Mouse (Mus musculus) myocyte (in vitro differentiated cells): ENCODE results near the gene Sult6b2. TPM values are rescaled to one million over a fixed set of nuclear protein-coding genes. Genes with fewer than 3 reads are reported as not detected.
A peak's percentile ranks its signal among the peaks of the same experiment; 100 is the strongest.

Source experiments
- H3K27me3 ChIP-seq: one replicate; pipeline ENCODE4 v1.6.1; 2011; ENCODE audit not compliant: control insufficient read depth, insufficient read depth, insufficient read length
- H3K36me3 ChIP-seq: one replicate; pipeline ENCODE4 v1.6.1; 2011; ENCODE audit not compliant: control insufficient read depth, insufficient read depth
- H3K4me2 ChIP-seq: one replicate; pipeline ENCODE4 v1.6.1; 2011; ENCODE audit warnings: low read depth, control low read depth
- H3K4me3 ChIP-seq: one replicate; pipeline ENCODE4 v1.5.1; 2011; ENCODE audit warnings: mild to moderate bottlenecking, control low read depth, moderate library complexity
- H3K79me2 ChIP-seq: one replicate; pipeline ENCODE4 v1.6.1; 2011; ENCODE audit not compliant: control insufficient read depth, insufficient read depth
- H3ac ChIP-seq: one replicate; pipeline ENCODE4 v1.6.1; 2011; ENCODE audit not compliant: control insufficient read depth, insufficient read length
- CEBPB ChIP-seq: IDR thresholded peaks from 2 replicates; pipeline ENCODE4 v1.6.1; 2011; ENCODE audit warnings: mild to moderate bottlenecking, moderate library complexity; ENCODE audit not compliant: poor library complexity, insufficient read depth, severe bottlenecking
- E2F4 ChIP-seq: IDR thresholded peaks from one replicate; pipeline ENCODE4 v1.6.1; 2011; ENCODE audit warnings: mild to moderate bottlenecking, control low read depth, moderate library complexity; ENCODE audit not compliant: insufficient read depth
- MAX ChIP-seq: IDR thresholded peaks from one replicate; pipeline ENCODE4 v1.6.1; 2011; ENCODE audit warnings: low read depth, mild to moderate bottlenecking, control low read depth
- MYOD1 ChIP-seq, 3 experiments: IDR thresholded peaks; one replicate each; pipeline ENCODE4 v1.6.1; 2011; ENCODE audit warnings: control low read depth in 2 of 3, low read depth in 2 of 3, mild to moderate bottlenecking in 2 of 3, moderate library complexity in 1 of 3; ENCODE audit not compliant: insufficient read length in 2 of 3, control insufficient read depth in 1 of 3
- MYOG ChIP-seq, 3 experiments: IDR thresholded peaks; one replicate each; pipeline ENCODE4 v1.6.1; 2011; ENCODE audit warnings: control low read depth in 2 of 3, low read depth in 2 of 3, mild to moderate bottlenecking in 2 of 3; ENCODE audit not compliant: insufficient read length in 2 of 3, control insufficient read depth in 1 of 3, insufficient read depth in 1 of 3
- POLR2A ChIP-seq: IDR thresholded peaks from one replicate; pipeline ENCODE4 v1.6.1; 2011; ENCODE audit warnings: low read depth, mild to moderate bottlenecking, control low read depth, moderate library complexity; ENCODE audit not compliant: insufficient read length
- POLR2AphosphoS2 ChIP-seq: IDR thresholded peaks from one replicate; pipeline ENCODE4 v1.6.1; 2011; ENCODE audit warnings: low read depth, control low read depth; ENCODE audit not compliant: insufficient read length
- REST ChIP-seq: IDR thresholded peaks from one replicate; pipeline ENCODE4 v1.6.1; 2011; ENCODE audit warnings: mild to moderate bottlenecking, control low read depth, moderate library complexity; ENCODE audit not compliant: insufficient read depth, insufficient read length
- SRF ChIP-seq: IDR thresholded peaks from one replicate; pipeline ENCODE4 v1.6.1; 2011; ENCODE audit warnings: low read depth; ENCODE audit not compliant: control insufficient read depth, insufficient read length
- TCF12 ChIP-seq: IDR thresholded peaks from one replicate; pipeline ENCODE4 v1.6.1; 2011; ENCODE audit warnings: mild to moderate bottlenecking, control low read depth; ENCODE audit not compliant: poor library complexity, insufficient read depth, severe bottlenecking
- TCF3 ChIP-seq: IDR thresholded peaks from one replicate; pipeline ENCODE4 v1.6.1; 2011; ENCODE audit warnings: low read depth, control low read depth; ENCODE audit not compliant: insufficient read length
- USF1 ChIP-seq: IDR thresholded peaks from one replicate; pipeline ENCODE4 v1.6.1; 2011; ENCODE audit warnings: low read depth, mild to moderate bottlenecking, control low read depth, moderate library complexity
- polyA plus RNA-seq: library from polyadenylated mRNA; unstranded; fragments of >200 nt; fragmentation: generic; extraction: Trizol; gene quantifications from one replicate; pipeline ENCODE4 v1.2.1, GENCODE M21; 2012; ENCODE audit warnings: missing spikeins

The Sult6b2 gene
- polyA plus RNA-seq, 1 experiment = not detected

- H3K4me3 ChIP-seq = peak overlapping the region; percentile 29
- H3K27me3 ChIP-seq = peaks cover 5% of the 10 kb centered on the region
Measured at GRCm38 (mm10) chr6:142757334-142757965, 46.9 kb downstream of the Sult6b2 start.

GRCm38 (mm10) chr6:142756507-142757333, 47.6 kb downstream of the Sult6b2 start, which contains the start of gene Cmas:
TSS of gene Cmas (plus strand) at chr6:142756686.
- no peak for TF ChIP-seq REST
- TF ChIP-seq POLR2A = peak; percentile 68
- TF ChIP-seq E2F4 = no peak
- TF ChIP-seq MYOD1 (IDR thresholded peaks at IDR 0.05; ENCODE audit: control insufficient read depth in 1 of 3, insufficient read length in 2 of 3, low read depth in 2 of 3) = peak in 2 of 3 experiments; percentile 25 to 72
- TF ChIP-seq TCF3 = no peak
- TF ChIP-seq POLR2AphosphoS2 = peak; percentile 54
- no peak for TF ChIP-seq TCF12
- TF ChIP-seq USF1 = no peak
- no peak for TF ChIP-seq MAX
- TF ChIP-seq MYOG (IDR thresholded peaks at IDR 0.05; ENCODE audit: control insufficient read depth in 1 of 3, insufficient read depth in 1 of 3, insufficient read length in 2 of 3, low read depth in 2 of 3) = peak in 2 of 3 experiments; percentile 76 to 80
- TF ChIP-seq SRF = no peak
- TF ChIP-seq CEBPB = no peak
- Histone ChIP-seq H3ac (peak within 1 kb of the TSS; percentile 73), H3K4me3 (peak within 1 kb of the TSS; percentile 29), H3K4me2 (peak within 1 kb of the TSS; percentile 81), H3K36me3 (no peaks in the 10 kb centered on the region), H3K79me2 (peaks cover 5% of the 10 kb centered on the region), H3K27me3 (peaks cover 5% of the 10 kb centered on the region)

More at GRCm38 (mm10) chr6:142757334-142757965, 46.9 kb downstream of the Sult6b2 start:
- Histone ChIP-seq H3K79me2 (peaks cover 5% of the 10 kb centered on the region), H3K36me3 (no peaks in the 10 kb centered on the region), H3K4me2 (peak overlapping the region; percentile 81), H3ac (peak overlapping the region; percentile 73)
- TF ChIP-seq SRF (no peak), POLR2A (no peak), TCF12 (no peak), REST (no peak), TCF3 (no peak), E2F4 (no peak), CEBPB (no peak), MYOD1 (IDR thresholded peaks at IDR 0.05; ENCODE audit: control insufficient read depth in 1 of 3, insufficient read length in 2 of 3, low read depth in 2 of 3) (no peak), USF1 (no peak), MAX (no peak), POLR2AphosphoS2 (no peak), MYOG (IDR thresholded peaks at IDR 0.05; ENCODE audit: control insufficient read depth in 1 of 3, insufficient read depth in 1 of 3, insufficient read length in 2 of 3, low read depth in 2 of 3) (no peak)

DNA sequence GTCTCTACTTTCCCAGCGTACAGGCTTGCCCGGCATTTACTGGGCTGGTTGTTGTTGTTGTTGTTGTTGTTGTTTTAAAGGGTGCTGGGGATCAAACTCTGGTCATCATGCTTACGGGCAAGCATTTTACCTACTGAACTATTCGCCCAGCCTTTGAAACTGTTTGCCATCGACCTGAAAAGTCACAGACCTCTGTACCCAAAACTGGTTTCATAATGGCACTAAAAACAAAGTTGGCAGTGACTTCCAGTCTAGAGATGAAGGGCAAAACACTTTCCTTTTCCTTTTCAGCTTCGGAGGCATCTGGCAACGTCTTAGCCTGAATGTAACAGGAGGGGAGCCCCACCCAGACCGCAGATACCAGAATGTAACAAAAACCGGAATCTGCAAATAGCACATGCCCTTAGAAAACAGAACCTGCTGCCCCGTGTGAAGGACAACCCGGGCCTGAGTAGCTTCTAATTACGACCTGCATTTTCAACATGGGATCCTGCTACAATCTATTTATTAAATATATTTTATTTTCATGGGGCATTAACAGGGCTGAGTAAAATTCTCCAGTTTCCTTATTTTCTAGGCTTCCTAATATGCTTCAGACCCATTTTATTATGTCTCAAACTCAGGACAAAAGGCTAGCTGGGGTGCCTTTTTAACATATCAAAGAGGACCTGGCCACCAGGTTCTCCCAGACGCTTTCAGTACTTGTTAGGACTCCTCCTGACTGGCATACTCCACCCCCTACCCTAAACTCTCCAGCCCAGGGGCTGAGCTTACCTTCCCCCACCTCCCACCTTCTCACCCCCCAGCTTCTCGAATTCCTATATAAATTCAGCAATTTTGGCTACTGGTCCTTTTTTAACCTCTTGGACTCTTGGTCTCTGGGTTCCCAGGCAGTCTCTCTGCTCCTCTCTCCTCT, 51.7 kb downstream of the Sult6b2 start:
- TF ChIP-seq POLR2A (no peak), MYOD1 (IDR thresholded peaks at IDR 0.05; ENCODE audit: control insufficient read depth in 1 of 3, insufficient read length in 2 of 3, low read depth in 2 of 3) (no peak), CEBPB (no peak), MYOG (IDR thresholded peaks at IDR 0.05; ENCODE audit: control insufficient read depth in 1 of 3, insufficient read depth in 1 of 3, insufficient read length in 2 of 3, low read depth in 2 of 3) (no peak), TCF3 (no peak), USF1 (no peak), POLR2AphosphoS2 (no peak), MAX (no peak), SRF (no peak), E2F4 (no peak), TCF12 (no peak), REST (no peak)
- Histone ChIP-seq H3K27me3 (peaks cover 5% of the 10 kb centered on the region), H3K4me3 (no peak overlapping the region), H3K79me2 (peaks cover 5% of the 10 kb centered on the region), H3K4me2 (peak overlapping the region; percentile 16), H3K36me3 (no peaks in the 10 kb centered on the region), H3ac (no peak overlapping the region)

GRCm38 (mm10) chr6:142751365-142751764, 52.9 kb downstream of the Sult6b2 start:
- Histone ChIP-seq H3ac (no peak overlapping the region), H3K27me3 (peaks cover 5% of the 10 kb centered on the region), H3K79me2 (no peaks in the 10 kb centered on the region), H3K4me2 (no peak overlapping the region), H3K36me3 (no peaks in the 10 kb centered on the region), H3K4me3 (no peak overlapping the region)
- TF ChIP-seq MYOG (IDR thresholded peaks at IDR 0.05; ENCODE audit: control insufficient read depth in 1 of 3, insufficient read depth in 1 of 3, insufficient read length in 2 of 3, low read depth in 2 of 3) (no peak), USF1 (no peak), POLR2A (no peak), SRF (no peak), TCF3 (no peak), REST (no peak), POLR2AphosphoS2 (no peak), CEBPB (no peak), E2F4 (no peak), MAX (no peak), MYOD1 (IDR thresholded peaks at IDR 0.05; ENCODE audit: control insufficient read depth in 1 of 3, insufficient read length in 2 of 3, low read depth in 2 of 3) (no peak), TCF12 (no peak)
